Mouse (Mus musculus) MEL (cell line): ENCODE measurements around the gene Anxa8.

ENCODE experiments used
- BHLHE40 ChIP-seq: IDR thresholded peaks from 2 replicates; pipeline ENCODE4 v1.6.1; 2012; ENCODE audit warnings: low read depth, mild to moderate bottlenecking, inconsistent platforms, low read length, improper control_type of control experiment, borderline replicate concordance
- CTCF ChIP-seq, 3 experiments: IDR thresholded peaks in 2 of 3; conservative IDR thresholded peaks in 1 of 3; 2 replicates each; pipeline ENCODE4 v1.5.1; 2011 to 2012; ENCODE audit warnings: low read length in 3 of 3, low read depth in 2 of 3, mild to moderate bottlenecking in 2 of 3, improper control_type of control experiment in 1 of 3, inconsistent platforms in 1 of 3, mixed read lengths in 1 of 3, moderate library complexity in 1 of 3; ENCODE audit not compliant: control insufficient read depth in 1 of 3, insufficient read depth in 1 of 3, poor library complexity in 1 of 3, severe bottlenecking in 1 of 3
- EP300 ChIP-seq, 2 experiments: IDR thresholded peaks; 2 replicates each; pipeline ENCODE4 v1.6.1; 2011; ENCODE audit warnings: improper control_type of control experiment in 2 of 2, low read length in 2 of 2, low read depth in 1 of 2, mild to moderate bottlenecking in 1 of 2
- POLR2A ChIP-seq, 2 experiments: IDR thresholded peaks; 2 replicates each; pipeline ENCODE4 v1.6.1; 2011 to 2012; ENCODE audit warnings: low read length in 2 of 2, mild to moderate bottlenecking in 2 of 2, control low read depth in 1 of 2, improper control_type of control experiment in 1 of 2, low read depth in 1 of 2, moderate library complexity in 1 of 2; ENCODE audit not compliant: control insufficient read depth in 1 of 2, insufficient read depth in 1 of 2, poor library complexity in 1 of 2
- POLR2AphosphoS2 ChIP-seq: IDR thresholded peaks from 2 replicates; pipeline ENCODE4 v1.6.1; 2011; ENCODE audit warnings: low read length, improper control_type of control experiment
- RAD21 ChIP-seq: IDR thresholded peaks from 2 replicates; pipeline ENCODE4 v1.6.1; 2011; ENCODE audit warnings: mild to moderate bottlenecking, low read depth, low read length, improper control_type of control experiment
- TCF12 ChIP-seq: IDR thresholded peaks from 2 replicates; pipeline ENCODE4 v1.6.1; 2014; ENCODE audit warnings: low read depth, mild to moderate bottlenecking, inconsistent platforms, low read length, improper control_type of control experiment, moderate library complexity
- UBTF ChIP-seq: IDR thresholded peaks from 2 replicates; pipeline ENCODE4 v1.6.1; 2012; ENCODE audit warnings: low read depth, mild to moderate bottlenecking, inconsistent platforms, low read length, improper control_type of control experiment, moderate library complexity, borderline replicate concordance; ENCODE audit not compliant: insufficient read depth
- USF2 ChIP-seq, 2 experiments: IDR thresholded peaks; 2 replicates each; pipeline ENCODE4 v1.6.1; 2011 to 2012; ENCODE audit warnings: improper control_type of control experiment in 2 of 2, low read length in 2 of 2, borderline replicate concordance in 1 of 2, inconsistent platforms in 1 of 2, low read depth in 1 of 2, mild to moderate bottlenecking in 1 of 2; ENCODE audit not compliant: insufficient read depth in 1 of 2
- ZMIZ1 ChIP-seq: IDR thresholded peaks from 2 replicates; pipeline ENCODE4 v1.6.1; 2012; ENCODE audit warnings: low read depth, mild to moderate bottlenecking, inconsistent platforms, low read length, improper control_type of control experiment, moderate library complexity

GRCm38 (mm10) chr14:34085731-34086130, at the start of gene Anxa8:
- TF ChIP-seq RAD21, result no peak
- TF ChIP-seq ZMIZ1, result no peak
- TF ChIP-seq EP300 (IDR thresholded peaks at IDR 0.05; ENCODE audit: low read depth in 1 of 2, low read length in 2 of 2), result no peak
- no peak for TF ChIP-seq BHLHE40
- no peak for TF ChIP-seq POLR2A (IDR thresholded peaks at IDR 0.05; ENCODE audit: control insufficient read depth in 1 of 2, insufficient read depth in 1 of 2, low read depth in 1 of 2, low read length in 2 of 2, poor library complexity in 1 of 2)
- TF ChIP-seq CTCF (IDR thresholded peaks at IDR 0.05 in 2 of 3, conservative IDR thresholded peaks at IDR 0.05 in 1 of 3; ENCODE audit: control insufficient read depth in 1 of 3, insufficient read depth in 1 of 3, low read depth in 2 of 3, low read length in 3 of 3, poor library complexity in 1 of 3, severe bottlenecking in 1 of 3), result no peak
- no peak for TF ChIP-seq POLR2AphosphoS2
- no peak for TF ChIP-seq UBTF
- TF ChIP-seq TCF12, result no peak
- no peak for TF ChIP-seq USF2 (IDR thresholded peaks at IDR 0.05; ENCODE audit: borderline replicate concordance in 1 of 2, insufficient read depth in 1 of 2, low read depth in 1 of 2, low read length in 2 of 2)
